Mouse (Mus musculus) kidney, adult 2 months (tissue): ENCODE results near the gene Vmo1. TPM values are rescaled to one million over a fixed set of nuclear protein-coding genes. Genes with fewer than 3 reads are reported as not detected.

Source experiments
- DNase-seq: peaks from one replicate; pipeline ENCODE4 v3.0.0; 2021
- H3K27ac ChIP-seq: fragments of 200-500 bp; 2 replicates; pipeline ENCODE4 v1.5.1; 2012; ENCODE audit warnings: low read depth, low read length, control low read depth, inconsistent platforms; ENCODE audit not compliant: insufficient read depth
- H3K27me3 ChIP-seq: fragments of 200-500 bp; replicated peaks from 2 replicates; pipeline ENCODE4 v1.6.1; 2012; ENCODE audit warnings: mild to moderate bottlenecking, moderate library complexity, low read length, inconsistent platforms; ENCODE audit not compliant: control insufficient read depth, insufficient read depth
- H3K36me3 ChIP-seq: fragments of 200-500 bp; 2 replicates; pipeline ENCODE4 v1.6.1; 2012; ENCODE audit warnings: mild to moderate bottlenecking, moderate library complexity, low read length, inconsistent platforms; ENCODE audit not compliant: control insufficient read depth, insufficient read depth
- H3K4me1 ChIP-seq: fragments of 200-500 bp; 2 replicates; pipeline ENCODE4 v1.6.1; 2011; ENCODE audit warnings: low read length; ENCODE audit not compliant: control insufficient read depth, insufficient read depth
- H3K4me3 ChIP-seq: fragments of 200-500 bp; 2 replicates; pipeline ENCODE4 v1.5.1; 2011; ENCODE audit warnings: mild to moderate bottlenecking, low read depth, low read length, control low read depth; ENCODE audit not compliant: insufficient read depth
- CTCF ChIP-seq: fragments of 200-500 bp; conservative IDR thresholded peaks from 2 replicates; pipeline ENCODE4 v1.5.1; 2011; ENCODE audit warnings: low read depth, mild to moderate bottlenecking, control low read depth, low read length, moderate library complexity, mixed read lengths; ENCODE audit not compliant: insufficient read depth, insufficient read length
- POLR2A ChIP-seq: fragments of 200-500 bp; IDR thresholded peaks from one replicate; pipeline ENCODE4 v1.6.1; 2011; ENCODE audit warnings: low read depth, low read length, control low read depth
- WGBS: fragments of 180-500 bp; shearing (Covaris S2); methylation state at CpG from one replicate; pipeline ENCODE4 v1.1.7; 2018; 5-methylcytosine and 5-hydroxymethylcytosine counted together
- polyA plus RNA-seq: library from polyadenylated mRNA; depleted of rRNA; stranded (reverse); fragments of >200 nt; gene quantifications from 2 replicates; pipeline ENCODE4 v1.2.3, GENCODE M21; 2012

The Vmo1 gene
- polyA plus RNA-seq, 1 experiment, result not detected

GRCm38 (mm10) chr11:70509753-70510564 lies 4.5 kb downstream of the Vmo1 start:
- no peaks in the 10 kb centered on the region for H3K27me3 ChIP-seq
- H3K4me1 ChIP-seq, result no peaks in the 10 kb centered on the region
- peak; percentile 49 for DNase-seq
- TF ChIP-seq CTCF (peak; percentile 86), POLR2A (no peak)
- H3K27ac ChIP-seq, result no peak overlapping the region
- no peaks in the 10 kb centered on the region for H3K36me3 ChIP-seq
- no peak overlapping the region for H3K4me3 ChIP-seq
- WGBS, result 14% methylated on average over 19 of the region's 19 CpGs

GRCm38 (mm10) chr11:70506962-70507515 lies 7.4 kb downstream of the Vmo1 start:
- WGBS, result 77% methylated on average over 7 of the region's 7 CpGs
- H3K27ac ChIP-seq, result no peak overlapping the region

GRCm38 (mm10) chr11:70506385-70506784 lies 8.0 kb downstream of the Vmo1 start:
- Histone ChIP-seq H3K4me1 (no peaks in the 10 kb centered on the region), H3K36me3 (no peaks in the 10 kb centered on the region), H3K27me3 (no peaks in the 10 kb centered on the region), H3K4me3 (no peak overlapping the region), H3K27ac (no peak overlapping the region)
- WGBS, result 16% methylated on average over 4 of the region's 4 CpGs
- peak; percentile 84 for DNase-seq
- TF ChIP-seq CTCF, result peak; percentile 87
- TF ChIP-seq POLR2A, result no peak

More at GRCm38 (mm10) chr11:70506962-70507515, 7.4 kb downstream of the Vmo1 start:
- H3K4me1 ChIP-seq, result no peaks in the 10 kb centered on the region
- no peak for DNase-seq
- H3K4me3 ChIP-seq, result no peak overlapping the region
- no peak for TF ChIP-seq CTCF
- TF ChIP-seq POLR2A, result no peak
- no peaks in the 10 kb centered on the region for H3K36me3 ChIP-seq
- no peaks in the 10 kb centered on the region for H3K27me3 ChIP-seq

- Histone ChIP-seq H3K4me1 (no peaks in the 10 kb centered on the region; the same call in 1 of the 2 replicates), H3K36me3 (no peaks in the 10 kb centered on the region), H3K27me3 (no peaks in the 10 kb centered on the region), H3K27ac (no peak within 1 kb of the TSS), H3K4me3 (no peak within 1 kb of the TSS)
- no peak for DNase-seq
- TF ChIP-seq CTCF (no peak), POLR2A (no peak)
- WGBS, result 75% methylated on average over 9 of the region's 9 CpGs
Observed at GRCm38 (mm10) chr11:70504970-70505369, 9.4 kb downstream of the Vmo1 start, which contains the start of gene Tm4sf5. Tm4sf5 (plus strand) TSS chr11:70505244.

- WGBS, result 81% methylated on average over 3 of the region's 3 CpGs
- H3K4me3 ChIP-seq, result no peak overlapping the region
- H3K36me3 ChIP-seq, result no peaks in the 10 kb centered on the region
- TF ChIP-seq CTCF (no peak), POLR2A (no peak)
- no peaks in the 10 kb centered on the region for H3K27me3 ChIP-seq
- no peak overlapping the region for H3K27ac ChIP-seq
- no peak for DNase-seq
- H3K4me1 ChIP-seq, result no peaks in the 10 kb centered on the region; the same call in 1 of the 2 replicates
Observed at GRCm38 (mm10) chr11:70502018-70502417, 12.4 kb downstream of the Vmo1 start.

GRCm38 (mm10) chr11:70500476-70500812 lies 14.0 kb downstream of the Vmo1 start:
- H3K27me3 ChIP-seq, result no peaks in the 10 kb centered on the region
- no peak overlapping the region for H3K27ac ChIP-seq
- H3K4me1 ChIP-seq, result no peaks in the 10 kb centered on the region; the same call in 1 of the 2 replicates
- no peak overlapping the region for H3K4me3 ChIP-seq
- no peak for TF ChIP-seq POLR2A
- TF ChIP-seq CTCF, result no peak
- DNase-seq, result no peak
- H3K36me3 ChIP-seq, result no peaks in the 10 kb centered on the region
- WGBS, result 63% methylated on average over 1 of the region's 1 CpGs

GRCm38 (mm10) chr11:70499566-70500475 lies 14.6 kb downstream of the Vmo1 start:
- Histone ChIP-seq H3K36me3 (no peaks in the 10 kb centered on the region), H3K27ac (peak overlapping the region; percentile 50), H3K4me3 (no peak overlapping the region), H3K27me3 (no peaks in the 10 kb centered on the region), H3K4me1 (no peaks in the 10 kb centered on the region; the same call in 1 of the 2 replicates)
- peak; percentile 30 for TF ChIP-seq CTCF
- no peak for TF ChIP-seq POLR2A
- WGBS, result 46% methylated on average over 14 of the region's 14 CpGs
- peak; percentile 69 for DNase-seq
